Mouse (Mus musculus) layer of hippocampus, postnatal 36 days (tissue): Measurements from ENCODE around the gene Ramp2. TPM values are rescaled to one million over a fixed set of nuclear protein-coding genes. Genes with fewer than 3 reads are reported as not detected.

ENCODE experiments used
- total RNA-seq, 2 experiments: library from RNA; stranded (reverse); gene quantifications; 2 replicates each; pipeline ENCODE4 v1.2.3; 2021

Gene Ramp2
- total RNA-seq, 2 experiments from 2014 or later = 63.7 to 68.0 TPM

Other genes with a start within 250 kb of the Ramp2 start
- 100 to 1,000 TPM; 464 to 482 TPM for gene Atp6v0a1, start 236.6 kb upstream of the Ramp2 start, total RNA-seq
- 1 to 10 TPM; 7.2 to 9.1 TPM for gene Naglu, start 176.0 kb upstream of the Ramp2 start, total RNA-seq
- 1 to 10 TPM in 1 of 2 experiments, under 1 TPM in 1; 0.67 to 1.7 TPM for gene Hsd17b1, start 167.6 kb upstream of the Ramp2 start, total RNA-seq
- gene Coasy, start 163.5 kb upstream of the Ramp2 start, total RNA-seq = 10 to 100 TPM; 27.0 to 28.0 TPM
- 10 to 100 TPM; 42.1 to 53.7 TPM for gene Mlx, start 158.8 kb upstream of the Ramp2 start, total RNA-seq
- 1 to 10 TPM; 3.6 to 3.9 TPM for gene Psmc3ip, start 150.6 kb upstream of the Ramp2 start, total RNA-seq
- 10 to 100 TPM; 58.7 to 61.1 TPM for gene Retreg3, start 126.1 kb upstream of the Ramp2 start, total RNA-seq
- gene Tubg1, start 126.1 kb upstream of the Ramp2 start, total RNA-seq = 10 to 100 TPM; 39.7 to 41.8 TPM
- 10 to 100 TPM; 39.9 to 40.7 TPM for gene Tubg2, start 90.1 kb upstream of the Ramp2 start, total RNA-seq
- 100 to 1,000 TPM; 168 to 169 TPM for gene Cntnap1, start 75.5 kb upstream of the Ramp2 start, total RNA-seq
- gene Plekhh3, start 74.7 kb upstream of the Ramp2 start, total RNA-seq = 10 to 100 TPM; 12.5 to 14.8 TPM
- gene Ccr10, start 70.6 kb upstream of the Ramp2 start, total RNA-seq = not detected
- gene Ezh1, start 19.6 kb upstream of the Ramp2 start, total RNA-seq = 10 to 100 TPM; 65.9 to 77.2 TPM
- gene Vps25, start 7.7 kb downstream of the Ramp2 start, total RNA-seq = 10 to 100 TPM; 63.0 to 66.0 TPM
- 1 to 10 TPM; 6.4 to 8.3 TPM for gene Wnk4, start 14.5 kb downstream of the Ramp2 start, total RNA-seq
- gene Cntd1, start 33.0 kb downstream of the Ramp2 start, total RNA-seq = under 1 TPM; 0.58 to 0.67 TPM
- gene Coa3, start 33.1 kb downstream of the Ramp2 start, total RNA-seq = 100 to 1,000 TPM in 1 of 2 experiments, 10 to 100 TPM in 1; 96.7 to 113 TPM
- gene Becn1, start 56.3 kb downstream of the Ramp2 start, total RNA-seq = 100 to 1,000 TPM; 217 to 238 TPM
- 100 to 1,000 TPM; 121 to 122 TPM for gene Psme3, start 70.2 kb downstream of the Ramp2 start, total RNA-seq
- gene Aoc2, start 79.0 kb downstream of the Ramp2 start, total RNA-seq = 1 to 10 TPM; 8.4 to 9.7 TPM
- gene Aoc3, start 84.6 kb downstream of the Ramp2 start, total RNA-seq = 1 to 10 TPM in 1 of 2 experiments, under 1 TPM in 1; 0.62 to 1.4 TPM
- gene G6pc, start 121.5 kb downstream of the Ramp2 start, total RNA-seq = not detected
- gene Aarsd1, start 171.6 kb downstream of the Ramp2 start, total RNA-seq = 10 to 100 TPM; 41.4 to 43.7 TPM
- gene Gm27029, start 178.8 kb downstream of the Ramp2 start, total RNA-seq = 1 to 10 TPM; 7.1 to 8.8 TPM
- gene Rundc1, start 179.1 kb downstream of the Ramp2 start, total RNA-seq = 10 to 100 TPM; 34.8 to 36.3 TPM
- gene Ptges3l, start 179.3 kb downstream of the Ramp2 start, total RNA-seq = 1 to 10 TPM; 1.7 to 2.0 TPM
- 10 to 100 TPM; 28.5 to 39.7 TPM for gene Rpl27, start 196.3 kb downstream of the Ramp2 start, total RNA-seq
- gene Ifi35, start 202.4 kb downstream of the Ramp2 start, total RNA-seq = 1 to 10 TPM; 2.5 to 3.1 TPM
- gene Rnd2, start 219.0 kb downstream of the Ramp2 start, total RNA-seq = 100 to 1,000 TPM; 123 TPM
- gene Vat1, start 220.2 kb downstream of the Ramp2 start, total RNA-seq = 10 to 100 TPM; 28.0 to 28.2 TPM